Mouse (Mus musculus): ENCODE results near the gene Slc7a9. TPM values are rescaled to one million over a fixed set of nuclear protein-coding genes. Genes with fewer than 3 reads are reported as not detected.

Gene Slc7a9
- not detected for polyA plus RNA-seq (2012; fragmentation: generic; extraction: Trizol)

DNA sequence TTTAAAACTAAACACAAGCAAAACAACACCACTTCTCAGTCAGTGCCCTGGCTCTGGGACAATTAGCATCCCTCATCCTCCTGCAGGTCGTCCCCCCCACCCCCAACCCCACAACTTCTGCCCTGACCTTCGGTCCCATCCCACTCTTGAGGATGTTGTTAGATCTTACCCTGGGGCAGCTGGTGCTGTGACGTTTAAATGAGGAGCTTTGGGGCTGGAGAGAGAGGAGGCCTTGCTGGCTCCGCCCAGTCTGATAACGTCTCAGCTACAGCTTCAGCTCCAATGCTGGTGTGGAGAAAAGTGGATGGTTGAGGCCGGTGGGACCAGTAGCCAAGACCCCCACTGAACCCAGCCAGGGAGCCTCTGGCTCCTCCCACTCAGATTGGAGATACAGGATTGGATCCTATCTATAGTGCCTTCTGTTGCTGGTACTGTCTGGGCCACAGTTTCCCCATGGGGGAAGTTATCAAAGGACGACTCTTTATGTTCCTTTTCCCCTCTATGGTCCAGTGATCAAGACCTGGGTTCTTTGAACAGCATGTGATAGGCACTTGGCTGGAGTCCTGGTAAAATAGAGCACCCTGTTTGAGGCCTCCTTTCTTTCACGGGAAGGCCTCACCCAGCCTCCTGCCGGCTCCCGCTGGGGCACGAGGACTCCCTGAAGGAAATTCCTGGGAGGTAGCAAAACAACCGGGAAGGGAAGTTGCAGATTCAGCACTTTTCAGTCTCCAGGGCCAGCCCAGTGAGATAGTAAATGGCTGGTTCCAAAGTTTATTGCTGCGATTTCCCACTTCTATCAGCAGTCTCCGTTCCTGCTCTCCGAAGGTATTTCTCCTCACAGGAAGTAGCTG is at the start of gene Slc7a9:
Gene Slc7a9, plus strand, starts transcription at position 801 of the 851 bp plus-strand sequence.
- Histone ChIP-seq H3K36me3 (ENCODE audit: control insufficient read depth, insufficient read depth) (no peaks in the 10 kb centered on the region), H3K79me2 (ENCODE audit: control insufficient read depth, insufficient read depth) (no peaks in the 10 kb centered on the region), H3K27me3 (ENCODE audit: control insufficient read depth, insufficient read depth, insufficient read length) (peaks cover 28% of the 10 kb centered on the region), H3ac (ENCODE audit: control insufficient read depth, insufficient read length) (no peak within 1 kb of the TSS), H3K4me2 (ENCODE audit: low read depth) (no peak within 1 kb of the TSS), H3K4me3 (no peak within 1 kb of the TSS)
- TF ChIP-seq POLR2AphosphoS2 (IDR thresholded peaks at IDR 0.05; ENCODE audit: insufficient read length, low read depth) (no peak), MYOD1 (IDR thresholded peaks at IDR 0.05; ENCODE audit: control insufficient read depth in 1 of 3, insufficient read length in 2 of 3, low read depth in 2 of 3) (no peak)

DNA sequence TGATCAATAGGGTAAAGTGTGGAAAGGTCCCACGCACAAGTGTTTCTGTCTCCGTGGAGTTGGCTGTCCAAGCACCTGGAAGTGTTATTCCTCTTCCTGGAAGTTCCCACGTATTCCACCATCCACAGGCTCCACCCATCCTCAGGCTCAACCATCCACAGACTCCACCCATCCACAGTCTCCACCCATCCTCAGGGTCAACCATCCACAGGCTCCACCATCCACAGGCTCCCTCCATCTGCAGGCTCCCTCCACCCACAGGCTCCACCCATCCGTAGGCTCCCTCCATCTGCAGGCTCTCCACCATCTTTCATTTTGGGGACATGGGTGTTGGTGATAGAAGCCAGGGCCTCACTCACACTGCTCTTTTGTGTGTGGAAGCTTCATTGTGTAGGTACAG is 47.4 kb upstream of the Slc7a9 start:
- peaks cover 11% of the 10 kb centered on the region for H3K36me3 ChIP-seq (ENCODE audit: control insufficient read depth, insufficient read depth)
- H3K4me3 ChIP-seq: no peak overlapping the region
- peaks cover 5% of the 10 kb centered on the region for H3K79me2 ChIP-seq (ENCODE audit: control insufficient read depth, insufficient read depth)
- TF ChIP-seq CEBPB (IDR thresholded peaks at IDR 0.05; ENCODE audit: insufficient read depth, poor library complexity, severe bottlenecking) (no peak), E2F4 (IDR thresholded peaks at IDR 0.05; ENCODE audit: insufficient read depth) (no peak), POLR2AphosphoS2 (IDR thresholded peaks at IDR 0.05; ENCODE audit: insufficient read length, low read depth) (no peak), USF1 (IDR thresholded peaks at IDR 0.05; ENCODE audit: low read depth) (no peak), POLR2A (IDR thresholded peaks at IDR 0.05; ENCODE audit: insufficient read length, low read depth) (no peak), MYOG (IDR thresholded peaks at IDR 0.05; ENCODE audit: control insufficient read depth in 1 of 3, insufficient read depth in 1 of 3, insufficient read length in 2 of 3, low read depth in 2 of 3) (no peak)
- no peak overlapping the region for H3K4me2 ChIP-seq (ENCODE audit: low read depth)
- no peaks in the 10 kb centered on the region for H3K27me3 ChIP-seq (ENCODE audit: control insufficient read depth, insufficient read depth, insufficient read length)
- H3ac ChIP-seq (ENCODE audit: control insufficient read depth, insufficient read length): no peak overlapping the region

DNA sequence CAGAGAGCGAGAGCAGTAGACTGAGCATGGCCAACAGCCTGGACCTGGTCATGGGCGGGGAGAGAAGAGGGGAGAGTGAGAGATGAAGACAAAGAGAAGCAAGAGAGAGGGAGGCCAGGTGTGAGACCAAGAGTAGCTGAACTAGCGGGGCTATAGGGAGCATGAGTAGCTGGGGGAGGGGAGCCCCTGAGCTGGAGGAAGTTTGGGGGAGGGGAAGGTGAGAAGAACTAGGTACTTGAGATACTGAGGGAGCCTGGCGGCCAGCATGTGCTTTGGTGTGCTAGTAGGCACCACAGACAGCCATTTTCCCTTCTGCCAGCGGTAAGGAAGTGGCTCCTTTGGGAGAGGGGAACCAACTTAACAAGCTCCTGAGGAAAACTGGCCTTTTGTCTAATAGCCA is 33.4 kb upstream of the Slc7a9 start:
- Histone ChIP-seq H3K36me3 (ENCODE audit: control insufficient read depth, insufficient read depth) (peaks cover 11% of the 10 kb centered on the region), H3K27me3 (ENCODE audit: control insufficient read depth, insufficient read depth, insufficient read length) (no peaks in the 10 kb centered on the region), H3ac (ENCODE audit: control insufficient read depth, insufficient read length) (no peak overlapping the region), H3K4me2 (ENCODE audit: low read depth) (no peak overlapping the region), H3K79me2 (ENCODE audit: control insufficient read depth, insufficient read depth) (no peaks in the 10 kb centered on the region), H3K4me3 (no peak overlapping the region)
- TF ChIP-seq E2F4 (IDR thresholded peaks at IDR 0.05; ENCODE audit: insufficient read depth): no peak
- TF ChIP-seq POLR2AphosphoS2 (IDR thresholded peaks at IDR 0.05; ENCODE audit: insufficient read length, low read depth): no peak
- no peak for TF ChIP-seq CEBPB (IDR thresholded peaks at IDR 0.05; ENCODE audit: insufficient read depth, poor library complexity, severe bottlenecking)
- no peak for TF ChIP-seq MAX (IDR thresholded peaks at IDR 0.05; ENCODE audit: low read depth)
- TF ChIP-seq MYOG (IDR thresholded peaks at IDR 0.05; ENCODE audit: control insufficient read depth in 1 of 3, insufficient read depth in 1 of 3, insufficient read length in 2 of 3, low read depth in 2 of 3): no peak
- no peak for TF ChIP-seq SRF (IDR thresholded peaks at IDR 0.05; ENCODE audit: control insufficient read depth, insufficient read length, low read depth)
- no peak for TF ChIP-seq TCF3 (IDR thresholded peaks at IDR 0.05; ENCODE audit: insufficient read length, low read depth)

DNA sequence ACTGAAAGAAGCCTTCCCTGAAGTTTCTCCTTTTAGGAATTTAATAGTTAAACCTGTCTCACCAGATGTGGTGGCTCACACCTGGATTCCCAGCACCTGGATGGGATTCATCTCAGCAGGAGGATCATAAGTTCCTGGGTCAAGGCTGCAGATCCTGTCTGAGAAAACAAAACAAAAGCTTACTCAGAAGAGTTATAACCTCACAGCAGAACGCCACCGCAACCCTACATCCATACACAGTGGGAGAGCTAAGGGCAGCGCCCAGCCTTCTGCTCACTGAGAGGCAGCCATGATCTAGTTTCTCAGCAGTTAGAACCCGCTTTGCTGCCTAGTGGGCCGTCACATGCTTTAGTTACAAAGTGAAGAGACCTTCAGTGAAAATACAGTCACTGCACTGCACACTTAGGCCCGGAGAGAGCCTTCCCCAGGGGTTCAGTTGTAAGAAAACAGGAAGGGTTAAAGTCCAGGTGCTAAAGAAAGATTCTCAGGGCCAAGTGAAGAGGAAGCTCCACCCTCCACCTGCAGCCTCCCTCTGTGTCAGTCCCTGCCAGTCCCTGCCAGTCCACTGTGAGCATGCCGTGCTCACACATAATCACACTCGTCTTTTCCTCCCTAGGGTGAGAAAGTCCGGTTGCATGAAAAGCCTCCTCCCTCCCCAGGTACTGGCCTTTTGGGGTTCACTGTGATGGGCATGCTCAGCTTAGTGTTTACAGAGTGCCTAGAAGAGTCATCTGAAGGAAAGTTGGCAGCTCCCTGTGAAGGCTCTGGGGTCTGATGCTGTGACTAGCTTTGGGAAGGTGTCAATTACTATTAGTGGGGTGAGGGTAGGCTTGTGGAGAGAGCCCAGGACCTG is 32.6 kb upstream of the Slc7a9 start:
- peaks cover 8% of the 10 kb centered on the region for H3K36me3 ChIP-seq (ENCODE audit: control insufficient read depth, insufficient read depth)
- no peaks in the 10 kb centered on the region for H3K79me2 ChIP-seq (ENCODE audit: control insufficient read depth, insufficient read depth)

DNA sequence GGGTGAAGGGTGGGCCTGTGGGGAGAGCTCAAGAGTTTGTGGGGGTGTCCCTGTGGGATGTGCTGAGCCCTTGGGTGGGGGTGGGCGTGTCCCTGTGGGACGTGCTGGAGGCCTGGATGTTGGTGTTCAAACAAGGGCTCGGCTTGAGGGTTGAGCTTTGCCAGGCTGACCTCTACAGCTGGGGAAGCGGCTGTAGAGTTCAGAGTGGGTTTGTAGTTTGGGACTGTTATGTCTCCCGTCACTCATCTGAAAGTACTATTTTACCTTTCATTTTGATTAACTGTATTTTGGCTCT is 32.0 kb upstream of the Slc7a9 start:
- no peak overlapping the region for H3K4me2 ChIP-seq (ENCODE audit: low read depth)
- H3ac ChIP-seq (ENCODE audit: control insufficient read depth, insufficient read length): no peak overlapping the region
- TF ChIP-seq CEBPB (IDR thresholded peaks at IDR 0.05; ENCODE audit: insufficient read depth, poor library complexity, severe bottlenecking) (no peak), MYOG (IDR thresholded peaks at IDR 0.05; ENCODE audit: control insufficient read depth in 1 of 3, insufficient read depth in 1 of 3, insufficient read length in 2 of 3, low read depth in 2 of 3) (no peak), USF1 (IDR thresholded peaks at IDR 0.05; ENCODE audit: low read depth) (no peak), TCF3 (IDR thresholded peaks at IDR 0.05; ENCODE audit: insufficient read length, low read depth) (no peak), MYOD1 (IDR thresholded peaks at IDR 0.05; ENCODE audit: control insufficient read depth in 1 of 3, insufficient read length in 2 of 3, low read depth in 2 of 3) (no peak), E2F4 (IDR thresholded peaks at IDR 0.05; ENCODE audit: insufficient read depth) (no peak), SRF (IDR thresholded peaks at IDR 0.05; ENCODE audit: control insufficient read depth, insufficient read length, low read depth) (no peak), REST (IDR thresholded peaks at IDR 0.05; ENCODE audit: insufficient read depth, insufficient read length) (no peak), MAX (IDR thresholded peaks at IDR 0.05; ENCODE audit: low read depth) (no peak), POLR2AphosphoS2 (IDR thresholded peaks at IDR 0.05; ENCODE audit: insufficient read length, low read depth) (no peak), TCF12 (IDR thresholded peaks at IDR 0.05; ENCODE audit: insufficient read depth, poor library complexity, severe bottlenecking) (no peak), POLR2A (IDR thresholded peaks at IDR 0.05; ENCODE audit: insufficient read length, low read depth) (no peak)
- peaks cover 8% of the 10 kb centered on the region for H3K36me3 ChIP-seq (ENCODE audit: control insufficient read depth, insufficient read depth)
- H3K4me3 ChIP-seq: no peak overlapping the region
- no peaks in the 10 kb centered on the region for H3K27me3 ChIP-seq (ENCODE audit: control insufficient read depth, insufficient read depth, insufficient read length)
- H3K79me2 ChIP-seq (ENCODE audit: control insufficient read depth, insufficient read depth): no peaks in the 10 kb centered on the region

More for the DNA sequence above, 32.6 kb upstream of the Slc7a9 start:
- Histone ChIP-seq H3K4me2 (ENCODE audit: low read depth) (no peak overlapping the region), H3K27me3 (ENCODE audit: control insufficient read depth, insufficient read depth, insufficient read length) (no peaks in the 10 kb centered on the region), H3K4me3 (no peak overlapping the region), H3ac (ENCODE audit: control insufficient read depth, insufficient read length) (no peak overlapping the region)
- TF ChIP-seq MYOD1 (IDR thresholded peaks at IDR 0.05; ENCODE audit: control insufficient read depth in 1 of 3, insufficient read length in 2 of 3, low read depth in 2 of 3) (no peak), SRF (IDR thresholded peaks at IDR 0.05; ENCODE audit: control insufficient read depth, insufficient read length, low read depth) (no peak), TCF12 (IDR thresholded peaks at IDR 0.05; ENCODE audit: insufficient read depth, poor library complexity, severe bottlenecking) (no peak), MYOG (IDR thresholded peaks at IDR 0.05; ENCODE audit: control insufficient read depth in 1 of 3, insufficient read depth in 1 of 3, insufficient read length in 2 of 3, low read depth in 2 of 3) (no peak), POLR2AphosphoS2 (IDR thresholded peaks at IDR 0.05; ENCODE audit: insufficient read length, low read depth) (no peak)

Measured in myocyte (in vitro differentiated cells).